Mouse (Mus musculus) hindlimb bud, embryonic 11.5 days (tissue): ENCODE data around the gene Tmem238l.

Experiments used
- DNase-seq: peaks from one replicate; pipeline ENCODE4 v3.0.0-alpha.2; 2012; ENCODE audit warnings: low read depth, low spot score; ENCODE audit errors: extremely low spot score

Gene Tmem238l

DNA sequence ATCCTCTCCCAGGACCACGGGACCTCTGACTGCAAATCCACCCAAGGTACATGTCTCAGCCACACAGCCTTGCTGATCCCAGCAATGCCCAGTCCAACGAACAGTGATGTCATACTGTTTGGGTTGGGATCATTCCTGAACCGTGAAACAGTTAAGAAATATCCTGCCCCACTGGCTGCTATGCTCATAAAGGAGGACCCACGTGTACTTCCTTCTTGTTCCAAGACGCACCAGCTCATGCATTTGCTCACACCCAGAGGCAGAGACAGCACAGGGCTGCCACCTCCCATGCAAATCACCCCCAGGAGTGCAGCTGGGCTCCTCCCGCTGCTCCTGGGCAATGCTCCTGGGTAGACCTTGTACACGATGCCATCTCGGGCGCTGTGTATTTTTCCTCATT, at the start of gene Tmem238l:
Tmem238l (plus strand) TSS at position 336 of the 400 bp plus-strand sequence.
- no peak for DNase-seq

DNA sequence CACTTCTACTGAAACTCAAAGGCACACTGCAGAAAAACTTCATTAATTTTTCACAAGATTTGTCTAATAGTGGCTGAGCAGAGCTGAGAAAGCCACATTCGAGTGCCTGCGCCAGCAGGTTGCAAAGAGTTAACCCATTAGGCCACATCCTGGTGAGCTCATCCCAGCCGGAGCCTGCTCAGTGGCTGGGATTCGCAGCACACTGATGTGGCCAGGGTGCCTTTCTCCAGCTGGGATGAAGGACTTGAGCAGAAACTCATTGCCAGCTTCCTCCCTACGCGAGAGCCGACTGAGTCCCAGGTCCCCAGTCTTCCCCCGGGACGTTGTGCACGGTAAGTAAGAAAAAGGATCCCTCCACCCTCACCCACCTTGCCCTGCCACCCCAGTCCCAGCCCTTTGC, 44.6 kb upstream of the Tmem238l start, which contains the start of gene Pirt:
Pirt (plus strand) TSS at position 171 of the 400 bp plus-strand sequence.
- DNase-seq, result no peak

DNA sequence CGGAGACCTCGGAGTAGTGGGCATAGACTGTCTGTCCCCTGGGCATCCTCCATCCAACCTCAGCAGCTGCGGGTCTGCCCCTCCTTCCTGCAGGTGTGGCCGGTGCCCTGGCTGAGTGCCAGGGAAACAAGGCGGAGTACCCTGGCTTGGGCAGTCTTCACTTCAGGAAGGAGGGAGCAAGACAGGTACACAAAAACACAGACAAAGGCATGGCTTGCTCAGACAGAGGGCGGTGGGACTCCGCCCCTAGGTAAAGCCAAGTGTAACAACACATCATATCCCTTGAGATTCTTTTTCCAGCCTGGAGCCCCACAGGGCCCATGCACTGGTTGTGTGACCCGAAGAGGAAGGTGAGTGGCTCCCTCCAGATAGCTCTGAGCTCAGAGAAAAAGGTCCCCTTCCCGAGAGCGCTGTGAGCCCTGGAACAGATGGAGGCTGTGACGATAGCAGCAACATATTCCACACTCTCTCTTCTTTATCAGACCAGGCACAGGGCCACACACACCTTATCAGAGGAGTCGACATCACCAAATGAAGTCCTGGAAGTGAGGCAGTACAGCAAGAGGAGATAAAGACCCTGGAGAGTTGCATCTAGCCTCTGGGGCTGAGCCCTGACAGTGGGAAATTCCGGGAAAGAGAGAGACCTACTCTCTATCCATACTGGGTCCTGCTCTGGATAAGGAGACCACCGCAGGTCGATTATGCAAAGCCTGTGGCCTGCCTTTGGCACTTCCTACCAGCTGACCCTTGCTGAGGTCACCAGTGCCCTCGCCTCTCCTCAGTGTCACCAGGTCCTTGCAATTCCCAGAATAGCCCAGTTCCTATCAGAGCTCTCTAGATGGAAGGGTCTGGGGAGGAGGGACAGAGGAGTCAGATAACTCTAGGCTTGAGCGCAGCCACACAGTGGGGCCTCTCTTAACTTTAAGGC, 43.6 kb upstream of the Tmem238l start:
- DNase-seq, result no peak

DNA sequence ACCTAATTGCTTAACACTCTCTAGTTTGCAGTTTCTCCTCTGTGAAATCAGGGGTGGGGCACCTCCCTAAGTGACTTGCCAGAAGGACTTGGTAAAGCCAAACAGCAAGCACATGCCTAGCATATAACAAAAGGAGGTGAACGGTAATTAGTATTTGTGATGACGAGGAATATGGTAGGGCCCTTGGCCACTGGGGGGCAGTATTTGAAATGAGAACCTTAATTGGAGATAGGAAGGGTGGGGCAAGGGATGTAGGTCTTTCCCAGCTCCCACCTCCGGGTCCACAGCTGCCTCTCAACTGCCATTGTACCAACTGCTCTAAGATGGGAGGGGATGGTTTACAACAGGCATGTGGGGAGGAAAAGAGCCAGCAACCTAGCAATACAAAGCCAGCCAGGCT, 42.2 kb upstream of the Tmem238l start:
- no peak for DNase-seq

DNA sequence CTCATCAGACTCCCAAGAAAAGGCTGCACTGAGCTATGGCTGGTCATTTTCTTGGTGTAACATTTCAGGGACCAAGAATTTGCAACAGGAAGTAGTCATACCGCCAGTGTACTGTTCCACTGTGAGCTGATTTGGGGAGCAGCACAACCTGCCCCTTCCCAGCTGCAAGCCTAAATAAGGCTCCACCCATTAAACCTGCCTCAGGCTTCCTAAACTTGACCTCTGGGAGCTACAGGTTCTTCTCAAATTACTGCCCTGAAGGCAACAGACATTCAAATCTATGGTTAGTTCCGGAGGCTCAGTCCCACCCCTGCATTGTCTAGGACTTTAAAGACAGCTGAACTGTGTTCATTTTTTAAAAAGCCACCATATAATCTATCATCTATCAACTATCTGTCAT, 36.4 kb upstream of the Tmem238l start:
- DNase-seq, result no peak

DNA sequence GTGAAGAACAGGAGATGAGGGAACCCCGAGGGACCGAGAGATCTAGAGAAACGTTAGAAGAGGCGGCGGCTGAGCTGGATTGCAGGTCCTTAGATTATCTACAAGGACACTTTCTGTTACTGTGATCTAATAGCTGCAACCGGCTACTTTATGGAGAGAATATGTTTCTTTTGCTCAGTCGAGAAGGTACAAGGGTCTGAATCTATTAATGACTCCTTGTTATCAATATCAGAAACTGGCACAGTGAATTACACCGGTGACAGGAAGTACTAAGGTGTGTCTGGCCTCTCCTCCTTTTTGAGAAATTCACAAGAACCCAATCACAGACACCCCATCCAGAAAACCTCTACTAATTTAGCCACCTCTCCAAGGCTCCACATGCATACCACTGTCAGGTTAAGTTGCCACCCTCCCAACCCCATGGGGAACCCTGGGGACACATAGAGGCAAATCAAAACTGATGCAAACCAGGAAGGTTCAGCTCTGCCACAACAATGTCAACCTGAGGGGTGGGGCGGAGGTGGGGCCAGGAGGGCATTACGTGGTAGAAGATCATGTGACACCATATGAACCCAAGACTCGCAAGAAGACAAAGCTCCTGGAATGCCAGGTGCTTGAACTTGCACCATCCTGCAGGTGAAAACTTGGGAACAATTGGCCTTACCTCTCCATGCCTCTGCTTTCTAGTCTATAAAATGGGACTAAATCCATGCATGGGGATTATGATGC, 32.2 kb upstream of the Tmem238l start:
- no peak for DNase-seq

DNA sequence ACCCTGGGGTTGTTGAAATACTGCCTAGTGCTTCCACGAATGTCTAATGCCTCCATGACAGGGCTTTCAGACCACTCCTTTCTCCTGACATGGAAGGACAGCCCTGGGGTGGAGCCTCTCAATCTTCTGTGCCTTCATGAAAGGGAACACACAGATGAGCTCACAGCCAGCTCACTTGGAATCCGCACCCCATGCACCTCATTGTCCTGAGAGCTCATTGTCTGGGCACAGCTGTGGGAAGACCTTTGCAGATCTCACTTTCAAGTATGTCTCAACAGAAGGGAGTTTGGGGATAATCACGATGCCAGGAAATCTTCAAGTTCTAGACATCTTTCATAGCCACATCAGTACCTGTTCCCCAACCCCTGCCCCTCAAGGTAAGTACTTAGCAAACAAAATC, 28.1 kb upstream of the Tmem238l start:
- no peak for DNase-seq

DNA sequence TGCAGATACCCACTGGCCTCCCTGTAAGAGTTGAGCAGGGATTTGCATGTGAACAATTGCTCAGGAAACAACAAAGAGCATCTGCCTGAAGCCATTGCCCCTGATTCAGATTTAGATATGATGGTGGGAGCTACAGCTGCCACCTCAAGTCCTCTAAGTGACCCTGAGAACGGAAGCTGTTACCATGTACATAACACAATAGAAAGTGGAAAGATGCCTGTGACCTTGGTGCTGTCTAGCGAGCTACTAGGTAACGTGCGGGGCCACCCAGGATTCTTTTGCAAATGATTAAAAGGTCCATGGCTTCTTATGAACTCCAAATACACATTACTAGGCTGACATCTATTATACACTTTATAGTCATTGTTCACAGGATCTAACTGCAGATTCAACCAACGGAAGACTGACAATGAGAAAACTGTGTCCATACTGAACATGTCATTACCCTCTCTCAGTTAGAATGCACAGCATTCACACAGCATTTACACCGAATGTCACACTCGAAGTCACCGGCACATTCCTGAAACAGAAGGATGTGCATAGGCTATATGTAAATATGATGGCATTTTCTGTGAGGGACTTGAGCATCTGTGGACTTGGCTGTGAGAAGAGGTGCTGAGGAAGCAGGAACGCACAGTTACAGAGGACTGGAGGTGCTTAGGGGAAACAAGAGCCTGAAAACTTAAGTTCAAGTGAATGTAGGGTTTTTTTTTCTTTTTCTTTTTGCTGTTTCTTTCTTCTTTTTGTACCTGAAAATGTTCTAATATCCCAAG, 23.4 kb upstream of the Tmem238l start:
- no peak for DNase-seq

DNA sequence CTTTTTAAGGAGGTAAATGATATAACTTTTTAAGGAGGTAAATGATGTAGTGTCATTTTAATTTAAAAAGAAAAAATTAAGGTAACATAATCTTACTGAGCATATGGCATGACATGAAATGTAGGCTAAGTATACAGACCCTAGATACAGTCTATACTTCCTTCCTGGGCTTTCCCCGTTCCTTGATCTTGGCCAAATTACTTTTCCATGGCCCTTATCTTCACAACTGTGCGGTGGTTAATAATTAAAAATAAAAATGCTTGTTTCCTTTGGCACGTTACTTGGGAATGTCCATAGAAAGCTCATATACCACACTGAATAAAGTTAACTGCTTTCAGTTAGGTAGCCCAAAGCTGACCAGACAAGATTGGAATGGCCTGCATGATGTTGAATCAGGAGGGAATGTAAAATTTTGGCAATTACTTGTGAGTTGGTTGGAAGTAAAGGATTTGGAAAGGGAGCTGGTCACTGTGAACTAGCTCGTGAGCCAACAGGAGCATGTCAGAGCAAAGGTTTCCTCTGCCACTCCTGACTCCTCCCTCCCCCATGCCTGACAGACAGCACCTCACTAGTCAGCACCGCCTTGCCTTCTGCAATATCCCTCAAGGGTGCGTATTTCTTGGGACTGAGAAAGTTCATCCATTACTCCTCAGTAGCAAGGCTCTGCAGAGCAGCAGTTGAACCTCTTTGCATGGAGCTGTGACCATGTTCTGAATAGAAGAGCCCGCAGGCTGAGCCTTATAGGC, 21.8 kb upstream of the Tmem238l start:
- no peak for DNase-seq

DNA sequence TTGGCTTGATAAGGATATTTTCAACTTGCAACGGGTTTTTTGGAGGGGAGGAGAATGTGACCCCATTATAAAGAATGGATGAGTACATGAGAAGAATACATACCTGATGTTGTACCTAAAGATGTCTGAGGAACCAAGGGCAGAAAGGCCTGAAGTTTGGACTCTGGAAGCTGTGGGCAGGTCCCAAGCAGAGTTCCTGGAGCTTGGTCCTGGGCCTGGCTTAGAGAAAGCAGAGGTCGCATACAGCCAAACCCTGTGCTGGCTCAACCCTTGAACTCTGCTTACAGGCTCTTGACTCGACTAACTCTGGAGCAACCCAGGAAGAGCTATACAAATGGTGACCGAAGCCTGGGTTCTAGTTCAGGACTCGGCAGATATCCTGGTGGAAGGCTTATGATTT, 14.4 kb upstream of the Tmem238l start:
- DNase-seq, result no peak

DNA sequence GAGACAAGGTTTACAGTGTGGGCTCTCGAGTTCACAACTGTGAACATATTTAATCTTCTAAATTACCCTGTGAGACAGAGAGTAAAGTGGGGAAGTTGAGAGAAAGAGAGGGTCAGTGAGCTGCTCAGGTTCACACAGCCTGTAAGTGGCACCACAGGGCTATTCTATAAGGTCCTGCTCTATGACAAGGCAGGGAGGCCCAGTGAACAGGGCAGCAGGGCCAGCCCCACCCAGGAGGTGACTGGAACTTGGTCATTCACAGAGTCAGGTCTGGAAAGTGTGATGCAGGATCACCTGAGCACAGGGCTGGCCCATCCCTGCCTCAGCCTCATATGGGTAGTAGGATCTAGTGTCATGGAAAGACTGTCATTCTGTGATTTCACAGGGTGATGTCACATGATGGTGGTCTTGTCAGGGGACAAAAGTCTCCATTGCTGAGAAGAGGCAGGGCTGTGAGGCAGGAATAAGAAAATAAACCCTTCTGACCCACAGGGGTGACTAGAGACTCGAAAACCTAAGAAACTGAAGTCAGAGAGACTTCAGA, 11.1 kb upstream of the Tmem238l start:
- DNase-seq, result no peak

DNA sequence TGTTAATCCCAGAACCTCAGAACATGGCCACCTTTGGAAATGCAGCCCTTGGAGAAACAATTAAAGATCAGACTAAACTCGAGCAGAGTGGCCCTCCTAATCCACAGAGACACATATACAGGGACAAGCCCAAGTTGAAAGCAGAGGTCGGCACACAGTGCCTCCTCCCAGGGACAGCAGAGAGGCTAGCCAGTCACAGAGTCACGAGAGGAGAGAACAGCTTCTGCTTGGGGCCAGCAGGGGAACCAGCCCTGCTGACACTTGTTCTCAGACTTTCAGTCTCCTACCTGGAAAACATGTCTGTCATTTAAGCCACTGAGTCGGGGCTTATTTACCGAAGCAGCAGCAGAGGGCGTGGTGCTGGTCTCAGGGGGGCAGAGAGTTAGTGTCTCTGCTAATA, 9.9 kb upstream of the Tmem238l start:
- DNase-seq, result no peak

DNA sequence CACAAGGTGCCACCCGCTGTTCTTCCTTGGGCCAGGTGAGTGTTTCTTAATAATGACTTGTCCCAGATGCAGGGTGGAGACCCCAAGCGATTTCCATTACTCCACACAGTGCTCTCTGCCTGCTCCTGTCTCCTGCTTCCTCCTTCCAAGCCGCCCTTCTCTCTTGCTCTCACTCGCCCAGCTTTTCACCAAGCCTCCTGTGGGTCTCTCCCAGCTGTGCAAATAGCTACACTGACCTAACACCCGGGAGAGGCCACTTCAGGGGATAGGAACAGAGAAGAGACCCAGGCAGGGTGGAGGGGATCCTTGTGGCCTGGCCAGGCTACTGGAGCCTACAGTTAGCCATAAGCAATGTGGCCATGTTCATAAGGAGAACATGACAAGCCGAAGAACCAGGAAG, 9.5 kb upstream of the Tmem238l start:
- DNase-seq, result no peak

DNA sequence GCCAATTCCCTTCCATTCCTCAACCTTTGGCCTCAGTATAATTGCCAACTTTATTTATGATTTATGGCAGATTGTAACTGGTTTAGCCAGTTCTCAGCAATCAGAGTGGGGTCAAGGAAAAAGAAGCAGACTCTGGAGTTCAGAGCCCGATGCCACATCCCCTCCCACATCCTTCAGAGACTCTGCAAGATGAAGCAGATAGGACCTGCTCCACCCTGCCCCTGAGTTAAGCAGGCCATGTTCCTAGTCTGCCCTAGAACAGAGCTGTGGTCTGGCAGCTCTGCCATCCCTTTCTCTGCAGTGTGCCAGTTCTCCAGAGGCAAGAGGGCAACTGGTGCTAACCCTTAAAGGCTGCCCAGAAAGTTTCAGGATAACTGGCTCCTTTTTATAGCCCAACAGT, 4.4 kb downstream of the Tmem238l start:
- DNase-seq, result no peak

DNA sequence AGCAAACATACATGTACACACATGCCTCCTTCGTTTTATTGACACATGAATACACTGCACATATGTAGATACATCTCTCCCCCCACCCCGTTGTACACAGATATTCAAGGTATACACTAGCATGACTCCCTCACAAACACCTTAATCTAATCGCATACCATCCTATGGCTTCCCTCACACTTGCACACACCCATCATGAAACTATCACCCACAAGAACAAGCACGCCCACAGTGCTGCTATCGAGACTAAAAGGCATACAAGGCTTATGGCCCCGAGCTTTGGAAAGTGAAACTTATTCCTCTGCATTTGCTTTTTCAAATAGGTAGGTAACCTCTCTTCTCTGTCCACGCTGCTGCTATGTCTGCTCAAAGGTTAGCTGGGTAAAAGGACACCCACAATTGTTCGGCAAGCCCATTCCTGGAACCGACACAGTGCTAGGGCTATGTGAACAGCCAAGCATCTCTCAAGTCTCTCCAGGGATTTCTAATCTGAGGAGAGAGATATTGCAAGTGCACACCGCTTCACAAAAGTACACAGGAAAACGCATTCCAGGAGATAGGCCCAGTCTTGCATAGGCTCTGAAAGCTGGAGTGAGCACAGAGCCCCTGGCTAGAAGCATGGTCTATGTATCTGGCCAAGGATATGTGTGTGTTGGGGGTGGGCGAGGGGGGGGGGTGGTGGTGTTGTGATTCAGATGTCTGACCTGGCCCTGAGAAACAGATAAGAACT, 5.2 kb downstream of the Tmem238l start:
- no peak for DNase-seq

DNA sequence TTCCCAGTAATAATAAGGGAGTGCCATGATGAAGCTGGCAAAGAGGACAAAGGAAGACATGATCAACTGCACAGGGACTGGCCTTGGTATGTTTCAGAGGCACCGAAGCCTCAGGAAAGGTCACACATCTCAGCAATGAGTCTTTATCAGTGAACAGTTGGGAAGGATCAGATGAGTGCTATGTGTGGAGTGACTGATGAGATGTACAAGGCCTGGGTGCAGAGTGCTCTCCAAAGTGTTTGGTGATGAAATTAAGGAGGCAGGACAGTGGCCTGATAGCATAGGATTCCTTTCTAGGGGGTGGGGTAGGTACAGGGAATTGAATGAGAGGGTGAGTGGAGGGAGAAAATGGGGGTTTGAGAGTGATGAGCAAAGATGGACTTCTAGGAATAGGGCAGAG, 7.0 kb downstream of the Tmem238l start:
- no peak for DNase-seq

DNA sequence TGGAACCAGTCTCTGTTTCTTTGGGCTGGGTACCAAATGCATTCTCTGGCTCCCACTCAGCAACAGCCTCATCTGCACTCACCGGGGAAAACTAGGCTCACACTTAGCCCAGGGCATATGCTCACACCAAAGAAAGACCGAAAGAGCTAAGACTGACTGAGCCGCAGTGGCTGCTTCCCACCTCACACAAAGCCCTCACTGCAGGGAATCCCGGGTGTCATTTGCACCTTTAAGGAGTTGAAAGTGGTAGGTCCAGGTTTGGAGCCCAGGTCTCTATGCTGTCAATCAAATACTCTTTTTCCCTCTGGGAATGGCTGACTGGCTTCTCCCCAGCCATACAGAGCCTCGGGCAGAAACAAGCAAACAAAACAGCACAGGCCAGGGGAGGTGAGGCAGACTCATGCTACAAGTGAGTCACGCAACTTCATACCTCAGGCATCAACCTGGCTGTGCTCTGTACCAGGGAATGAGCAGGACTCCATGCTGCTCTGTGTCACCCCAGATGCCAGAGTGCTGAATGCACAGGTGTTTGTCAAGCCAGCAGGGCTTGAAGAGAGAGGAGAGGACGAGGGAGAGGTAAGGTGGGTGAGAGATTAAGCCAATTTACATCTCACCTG, 10.2 kb downstream of the Tmem238l start:
- no peak for DNase-seq

DNA sequence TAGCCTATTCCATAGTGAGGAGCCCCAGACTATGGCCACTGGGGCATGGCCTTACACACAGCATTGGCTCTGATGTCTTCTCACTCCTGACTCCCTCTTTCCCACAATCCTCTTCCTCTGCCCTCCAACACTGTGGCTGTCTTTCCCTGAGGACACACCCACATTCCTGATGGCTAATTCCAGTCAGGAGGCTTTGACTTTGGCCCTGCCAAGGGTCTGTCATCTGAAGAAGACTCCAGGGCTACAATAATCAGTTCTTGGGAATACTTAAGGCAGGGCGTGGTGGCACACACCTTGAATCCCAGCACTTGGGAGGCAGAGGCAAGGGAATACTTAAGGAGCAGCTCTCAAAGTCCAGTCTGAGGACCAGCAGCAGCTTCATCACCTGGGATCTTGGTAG, 12.1 kb downstream of the Tmem238l start:
- no peak for DNase-seq

DNA sequence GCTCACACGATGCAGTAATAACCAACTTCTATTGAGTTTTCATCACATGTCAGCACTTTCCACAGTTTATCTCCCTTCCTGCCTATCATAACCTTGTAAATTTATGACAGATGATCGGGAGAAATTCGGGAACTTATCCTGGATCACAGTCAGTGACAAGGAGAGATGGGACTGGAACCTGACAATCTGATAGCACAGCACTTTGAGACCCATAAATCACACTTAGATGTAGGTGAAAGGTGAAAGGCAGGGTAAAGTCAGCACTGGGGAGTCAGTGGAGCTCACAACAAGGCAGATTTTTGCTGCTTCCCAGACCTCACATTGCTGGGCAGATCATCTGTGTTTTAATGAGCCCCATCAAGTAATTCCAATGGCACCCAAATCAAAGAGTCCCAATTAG, 17.1 kb downstream of the Tmem238l start:
- no peak for DNase-seq
